Mouse (Mus musculus) MEL (cell line): ENCODE data around the gene C1ql1. TPM values are rescaled to one million over a fixed set of nuclear protein-coding genes. Genes with fewer than 3 reads are reported as not detected.

ENCODE experiments used
- DNase-seq: peaks from one replicate; pipeline ENCODE4 v3.0.0; 2011; ENCODE audit warnings: low read depth, low spot score
- H3K27ac ChIP-seq: 2 replicates; pipeline ENCODE4 v1.5.1; 2012; ENCODE audit warnings: low read depth, mild to moderate bottlenecking, control low read depth, low read length, moderate library complexity; ENCODE audit not compliant: control insufficient read depth
- H3K27me3 ChIP-seq, 2 experiments: fragments of 150-350 bp in 1 of 2; sonication (generic) in 1 of 2; 2 replicates each; pipeline ENCODE4 v1.6.1; 2012; ENCODE audit warnings: low read length in 2 of 2, mild to moderate bottlenecking in 2 of 2, improper control_type of control experiment in 1 of 2, moderate library complexity in 1 of 2; ENCODE audit not compliant: insufficient read depth in 2 of 2, control insufficient read depth in 1 of 2
- H3K36me3 ChIP-seq, 2 experiments: 2 replicates each; pipeline ENCODE4 v1.6.1; 2012 to 2014; ENCODE audit warnings: low read length in 2 of 2, improper control_type of control experiment in 1 of 2, inconsistent platforms in 1 of 2, mild to moderate bottlenecking in 1 of 2; ENCODE audit not compliant: insufficient read depth in 2 of 2, control insufficient read depth in 1 of 2
- H3K4me1 ChIP-seq, 2 experiments: fragments of 150-350 bp in 1 of 2; sonication (generic) in 1 of 2; 2 replicates each; pipeline ENCODE4 v1.6.1; 2012; ENCODE audit warnings: low read length in 2 of 2, improper control_type of control experiment in 1 of 2, mild to moderate bottlenecking in 1 of 2; ENCODE audit not compliant: insufficient read depth in 2 of 2, control insufficient read depth in 1 of 2
- H3K4me3 ChIP-seq, 2 experiments: fragments of 150-350 bp in 1 of 2; sonication (generic) in 1 of 2; 2 replicates each; pipeline ENCODE4 v1.5.1; 2012; ENCODE audit warnings: low read depth in 2 of 2, low read length in 2 of 2, mild to moderate bottlenecking in 2 of 2, moderate library complexity in 2 of 2, control low read depth in 1 of 2, improper control_type of control experiment in 1 of 2; ENCODE audit not compliant: control insufficient read depth in 1 of 2, insufficient read depth in 1 of 2
- H3K79me2 ChIP-seq: 2 replicates; pipeline ENCODE4 v1.6.1; 2012; ENCODE audit warnings: mild to moderate bottlenecking, low read length, moderate library complexity; ENCODE audit not compliant: control insufficient read depth, poor library complexity, insufficient read depth
- H3K9ac ChIP-seq: 2 replicates; pipeline ENCODE4 v1.6.1; 2012; ENCODE audit warnings: low read depth, mild to moderate bottlenecking, control low read depth, low read length, moderate library complexity; ENCODE audit not compliant: control insufficient read depth, poor library complexity, severe bottlenecking
- H3K9me3 ChIP-seq: fragments of 150-350 bp; sonication (generic); replicated peaks from 2 replicates; pipeline ENCODE4 v1.6.1; 2012; ENCODE audit warnings: mild to moderate bottlenecking, low read length, improper control_type of control experiment, moderate library complexity; ENCODE audit not compliant: insufficient read depth
- CHD1 ChIP-seq: IDR thresholded peaks from 2 replicates; pipeline ENCODE4 v1.6.1; 2012; ENCODE audit warnings: low read depth, mild to moderate bottlenecking, inconsistent platforms, low read length, improper control_type of control experiment
- CHD2 ChIP-seq: IDR thresholded peaks from 2 replicates; pipeline ENCODE4 v1.6.1; 2011; ENCODE audit warnings: low read length, improper control_type of control experiment
- CTCF ChIP-seq, 3 experiments: IDR thresholded peaks in 2 of 3; conservative IDR thresholded peaks in 1 of 3; 2 replicates each; pipeline ENCODE4 v1.5.1; 2011 to 2012; ENCODE audit warnings: low read length in 3 of 3, low read depth in 2 of 3, mild to moderate bottlenecking in 2 of 3, improper control_type of control experiment in 1 of 3, inconsistent platforms in 1 of 3, mixed read lengths in 1 of 3, moderate library complexity in 1 of 3; ENCODE audit not compliant: control insufficient read depth in 1 of 3, insufficient read depth in 1 of 3, poor library complexity in 1 of 3, severe bottlenecking in 1 of 3
- E2F4 ChIP-seq: IDR thresholded peaks from 2 replicates; pipeline ENCODE4 v1.6.1; 2011; ENCODE audit warnings: low read depth, low read length, improper control_type of control experiment, borderline replicate concordance
- ETS1 ChIP-seq: IDR thresholded peaks from 2 replicates; pipeline ENCODE4 v1.6.1; 2012; ENCODE audit warnings: low read depth, mild to moderate bottlenecking, inconsistent platforms, low read length, improper control_type of control experiment, moderate library complexity
- GATA1 ChIP-seq: IDR thresholded peaks from 2 replicates; pipeline ENCODE4 v1.6.1; 2011; ENCODE audit warnings: low read depth, low read length, improper control_type of control experiment
- HCFC1 ChIP-seq: IDR thresholded peaks from 2 replicates; pipeline ENCODE4 v1.6.1; 2012; ENCODE audit warnings: low read depth, mild to moderate bottlenecking, inconsistent platforms, low read length, improper control_type of control experiment, moderate library complexity
- JUND ChIP-seq: IDR thresholded peaks from 2 replicates; pipeline ENCODE4 v1.6.1; 2011; ENCODE audit warnings: low read depth, mild to moderate bottlenecking, improper control_type of control experiment, low read length
- KAT2A ChIP-seq: conservative IDR thresholded peaks from 2 replicates; pipeline ENCODE4 v1.6.1; 2012; ENCODE audit warnings: low read depth, low read length, improper control_type of control experiment, inconsistent platforms
- MAFK ChIP-seq: IDR thresholded peaks from 2 replicates; pipeline ENCODE4 v1.6.1; 2011; ENCODE audit warnings: low read depth, mild to moderate bottlenecking, low read length, improper control_type of control experiment, borderline replicate concordance
- MAZ ChIP-seq: IDR thresholded peaks from 2 replicates; pipeline ENCODE4 v1.6.1; 2012; ENCODE audit warnings: low read depth, mild to moderate bottlenecking, inconsistent platforms, low read length, improper control_type of control experiment
- MXI1 ChIP-seq: IDR thresholded peaks from 2 replicates; pipeline ENCODE4 v1.6.1; 2011; ENCODE audit warnings: mild to moderate bottlenecking, low read depth, low read length, improper control_type of control experiment
- MYB ChIP-seq: IDR thresholded peaks from 2 replicates; pipeline ENCODE4 v1.6.1; 2011; ENCODE audit warnings: mild to moderate bottlenecking, low read depth, low read length, improper control_type of control experiment
- MYC ChIP-seq: IDR thresholded peaks from 2 replicates; pipeline ENCODE4 v1.6.1; 2011; ENCODE audit warnings: low read depth, mild to moderate bottlenecking, low read length, improper control_type of control experiment, moderate library complexity
- POLR2AphosphoS2 ChIP-seq: IDR thresholded peaks from 2 replicates; pipeline ENCODE4 v1.6.1; 2011; ENCODE audit warnings: low read length, improper control_type of control experiment
- RAD21 ChIP-seq: IDR thresholded peaks from 2 replicates; pipeline ENCODE4 v1.6.1; 2011; ENCODE audit warnings: mild to moderate bottlenecking, low read depth, low read length, improper control_type of control experiment
- SMC3 ChIP-seq: IDR thresholded peaks from 2 replicates; pipeline ENCODE4 v1.6.1; 2011; ENCODE audit warnings: low read depth, low read length, improper control_type of control experiment
- TBP ChIP-seq: IDR thresholded peaks from 2 replicates; pipeline ENCODE4 v1.8.0; 2011; ENCODE audit warnings: low read depth, low read length, improper control_type of control experiment
- UBTF ChIP-seq: IDR thresholded peaks from 2 replicates; pipeline ENCODE4 v1.6.1; 2012; ENCODE audit warnings: low read depth, mild to moderate bottlenecking, inconsistent platforms, low read length, improper control_type of control experiment, moderate library complexity, borderline replicate concordance; ENCODE audit not compliant: insufficient read depth
- USF2 ChIP-seq, 2 experiments: IDR thresholded peaks; 2 replicates each; pipeline ENCODE4 v1.6.1; 2011 to 2012; ENCODE audit warnings: improper control_type of control experiment in 2 of 2, low read length in 2 of 2, borderline replicate concordance in 1 of 2, inconsistent platforms in 1 of 2, low read depth in 1 of 2, mild to moderate bottlenecking in 1 of 2; ENCODE audit not compliant: insufficient read depth in 1 of 2
- ZC3H11A ChIP-seq: IDR thresholded peaks from 2 replicates; pipeline ENCODE4 v1.6.1; 2012; ENCODE audit warnings: low read depth, mild to moderate bottlenecking, inconsistent platforms, low read length, improper control_type of control experiment
- ZMIZ1 ChIP-seq: IDR thresholded peaks from 2 replicates; pipeline ENCODE4 v1.6.1; 2012; ENCODE audit warnings: low read depth, mild to moderate bottlenecking, inconsistent platforms, low read length, improper control_type of control experiment, moderate library complexity
- polyA plus RNA-seq, 2 experiments: library from polyadenylated mRNA; stranded (reverse) in 1 of 2; unstranded in 1 of 2; fragments of >175 nt in 1 of 2; fragments of >200 nt in 1 of 2; gene quantifications; 2 replicates each; pipeline versions ENCODE4 v1.2.1 to v1.2.4; 2012; ENCODE audit warnings: low replicate concordance in 2 of 2, low read depth in 1 of 2; ENCODE audit not compliant: insufficient read length in 2 of 2, insufficient read depth in 1 of 2, missing spikeins in 1 of 2
- total RNA-seq: library from RNA; depleted of rRNA; stranded (reverse); fragments of 300-350 nt; gene quantifications from 2 replicates; pipeline ENCODE4 v1.2.3, GENCODE M21; 2012

The C1ql1 gene
- total and polyA plus RNA-seq, 3 experiments, result not detected

GRCm38 (mm10) chr11:102985160-102985559 lies 38.7 kb upstream of the C1ql1 start:
- Histone ChIP-seq H3K79me2 (no peaks in the 10 kb centered on the region), H3K27me3 (peaks cover 9 to 21% of the 10 kb centered on the region in 2 experiments), H3K36me3 (no peaks in the 10 kb centered on the region), H3K9me3 (no peaks in the 10 kb centered on the region), H3K4me1 (no peaks in the 10 kb centered on the region), H3K4me3 (no peak overlapping the region), H3K27ac (no peak overlapping the region), H3K9ac (no peak overlapping the region)
- TF ChIP-seq USF2 (IDR thresholded peaks at IDR 0.05; ENCODE audit: borderline replicate concordance in 1 of 2, insufficient read depth in 1 of 2, low read depth in 1 of 2, low read length in 2 of 2), result no peak
- no peak for TF ChIP-seq MAZ
- no peak for TF ChIP-seq JUND
- TF ChIP-seq TBP, result no peak
- no peak for TF ChIP-seq ETS1
- TF ChIP-seq RAD21, result no peak
- TF ChIP-seq GATA1, result no peak
- TF ChIP-seq MYB, result no peak
- TF ChIP-seq ZMIZ1, result no peak
- TF ChIP-seq CHD2, result no peak
- TF ChIP-seq CHD1, result no peak
- TF ChIP-seq POLR2AphosphoS2, result no peak
- no peak for DNase-seq

GRCm38 (mm10) chr11:102984615-102985014 lies 38.1 kb upstream of the C1ql1 start:
- H3K27me3 ChIP-seq, result peaks cover 9 to 21% of the 10 kb centered on the region in 2 experiments

GRCm38 (mm10) chr11:102984086-102984485 lies 37.6 kb upstream of the C1ql1 start:
- no peak overlapping the region for H3K9ac ChIP-seq
- DNase-seq, result no peak
- no peaks in the 10 kb centered on the region for H3K4me1 ChIP-seq
- no peak overlapping the region for H3K4me3 ChIP-seq
- H3K79me2 ChIP-seq, result no peaks in the 10 kb centered on the region
- TF ChIP-seq CHD1 (no peak), KAT2A (no peak), ZC3H11A (no peak), POLR2AphosphoS2 (no peak), HCFC1 (no peak), SMC3 (no peak), MAFK (no peak), MYC (no peak), UBTF (no peak)
- H3K27me3 ChIP-seq, result peaks cover 9 to 20% of the 10 kb centered on the region in 2 experiments
- no peak overlapping the region for H3K27ac ChIP-seq
- no peaks in the 10 kb centered on the region for H3K9me3 ChIP-seq
- H3K36me3 ChIP-seq, result no peaks in the 10 kb centered on the region

More at GRCm38 (mm10) chr11:102984615-102985014, 38.1 kb upstream of the C1ql1 start:
- no peaks in the 10 kb centered on the region for H3K36me3 ChIP-seq
- no peak overlapping the region for H3K27ac ChIP-seq
- H3K9me3 ChIP-seq, result no peaks in the 10 kb centered on the region
- no peak overlapping the region for H3K9ac ChIP-seq
- no peak overlapping the region for H3K4me3 ChIP-seq
- no peak for DNase-seq
- no peaks in the 10 kb centered on the region for H3K79me2 ChIP-seq
- no peak for TF ChIP-seq MXI1
- TF ChIP-seq MYB, result no peak
- TF ChIP-seq E2F4, result no peak
- no peak for TF ChIP-seq CTCF (IDR thresholded peaks at IDR 0.05 in 2 of 3, conservative IDR thresholded peaks at IDR 0.05 in 1 of 3; ENCODE audit: control insufficient read depth in 1 of 3, insufficient read depth in 1 of 3, low read depth in 2 of 3, low read length in 3 of 3, poor library complexity in 1 of 3, severe bottlenecking in 1 of 3)
- no peaks in the 10 kb centered on the region for H3K4me1 ChIP-seq
